Mouse (Mus musculus): ENCODE data around the gene Klk1b1. TPM values are rescaled to one million over a fixed set of nuclear protein-coding genes. Genes with fewer than 3 reads are reported as not detected.

Klk1b1 gene
- not detected for polyA plus RNA-seq (2014; fragmentation: Illumina TruSeq; extraction: RNeasy Lipid Tissue Mini Kit (QIAGEN cat#74804); ENCODE audit: low read depth, low replicate concordance)

GRCm38 (mm10) chr7:43966451-43966850 lies at the start of gene Klk1b1:
Gene Klk1b1, plus strand, starts transcription at chr7:43966751.

DNA sequence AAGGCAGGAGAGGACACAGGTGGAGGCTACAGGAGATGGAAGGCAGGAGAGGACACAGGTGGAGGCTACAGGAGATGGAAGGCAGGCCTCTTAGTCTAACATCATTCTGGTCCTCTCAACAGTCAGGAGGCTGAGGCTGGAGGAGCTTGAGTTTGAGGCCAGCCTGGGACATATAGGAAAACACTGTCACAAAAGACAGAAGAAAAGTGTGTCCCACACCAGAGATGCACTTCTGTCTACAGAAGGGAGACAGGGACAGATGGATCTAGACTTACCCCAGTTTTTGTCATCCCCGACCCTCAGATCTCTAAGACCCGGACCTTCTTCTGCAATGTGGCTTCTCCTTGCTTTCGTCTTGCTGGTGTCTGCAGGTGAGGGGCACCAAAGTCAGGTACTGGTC lies 33.1 kb upstream of the Klk1b1 start, which contains the start of gene Klk15:
Gene Klk15 (plus strand): TSS at position 301 of the 400 bp plus-strand sequence.

GRCm38 (mm10) chr7:43950364-43950763 lies 16.2 kb upstream of the Klk1b1 start, which contains the start of gene Klk1b8:
Gene Klk1b8, plus strand, starts transcription at chr7:43950664.

GRCm38 (mm10) chr7:43975761-43976160 lies 9.2 kb downstream of the Klk1b1 start, which contains the start of gene Klk1b9:
Gene Klk1b9, plus strand, starts transcription at chr7:43976061.

GRCm38 (mm10) chr7:43995577-43995976 lies 29.0 kb downstream of the Klk1b1 start, which contains the start of gene Klk1b11:
Gene Klk1b11, plus strand, starts transcription at chr7:43995877.

GRCm38 (mm10) chr7:44011868-44012267 lies 45.3 kb downstream of the Klk1b1 start, which contains the start of gene Klk1b26:
Gene Klk1b26, plus strand, starts transcription at chr7:44012168.

Other genes with a start within 250 kb of the Klk1b1 start
- not detected for gene Klk12, start 197.9 kb upstream of the Klk1b1 start, polyA plus RNA-seq (2014; fragmentation: Illumina TruSeq; extraction: RNeasy Lipid Tissue Mini Kit (QIAGEN cat#74804); ENCODE audit: low read depth, low replicate concordance)
- not detected for gene Klk11, start 192.1 kb upstream of the Klk1b1 start, polyA plus RNA-seq (2014; fragmentation: Illumina TruSeq; extraction: RNeasy Lipid Tissue Mini Kit (QIAGEN cat#74804); ENCODE audit: low read depth, low replicate concordance)
- not detected for gene Klk10, start 185.7 kb upstream of the Klk1b1 start, polyA plus RNA-seq (2014; fragmentation: Illumina TruSeq; extraction: RNeasy Lipid Tissue Mini Kit (QIAGEN cat#74804); ENCODE audit: low read depth, low replicate concordance)
- gene Klk9, start 174.9 kb upstream of the Klk1b1 start, polyA plus RNA-seq (2014; fragmentation: Illumina TruSeq; extraction: RNeasy Lipid Tissue Mini Kit (QIAGEN cat#74804); ENCODE audit: low read depth, low replicate concordance): not detected
- gene Klk8, start 169.2 kb upstream of the Klk1b1 start, polyA plus RNA-seq (2014; fragmentation: Illumina TruSeq; extraction: RNeasy Lipid Tissue Mini Kit (QIAGEN cat#74804); ENCODE audit: low read depth, low replicate concordance): not detected
- gene Klk7, start 155.5 kb upstream of the Klk1b1 start, polyA plus RNA-seq (2014; fragmentation: Illumina TruSeq; extraction: RNeasy Lipid Tissue Mini Kit (QIAGEN cat#74804); ENCODE audit: low read depth, low replicate concordance): not detected
- gene Klk6, start 142.3 kb upstream of the Klk1b1 start, polyA plus RNA-seq (2014; fragmentation: Illumina TruSeq; extraction: RNeasy Lipid Tissue Mini Kit (QIAGEN cat#74804); ENCODE audit: low read depth, low replicate concordance): not detected
- not detected for gene Klk5, start 124.8 kb upstream of the Klk1b1 start, polyA plus RNA-seq (2014; fragmentation: Illumina TruSeq; extraction: RNeasy Lipid Tissue Mini Kit (QIAGEN cat#74804); ENCODE audit: low read depth, low replicate concordance)
- not detected for gene Klk4, start 85.6 kb upstream of the Klk1b1 start, polyA plus RNA-seq (2014; fragmentation: Illumina TruSeq; extraction: RNeasy Lipid Tissue Mini Kit (QIAGEN cat#74804); ENCODE audit: low read depth, low replicate concordance)
- gene Klk15, start 33.0 kb upstream of the Klk1b1 start, polyA plus RNA-seq (2014; fragmentation: Illumina TruSeq; extraction: RNeasy Lipid Tissue Mini Kit (QIAGEN cat#74804); ENCODE audit: low read depth, low replicate concordance): not detected
- 120 TPM for gene Klk1b8, start 16.1 kb upstream of the Klk1b1 start, polyA plus RNA-seq (2014; fragmentation: Illumina TruSeq; extraction: RNeasy Lipid Tissue Mini Kit (QIAGEN cat#74804); ENCODE audit: low read depth, low replicate concordance)
- 11.7 TPM for gene Klk1b9, start 9.3 kb downstream of the Klk1b1 start, polyA plus RNA-seq (2014; fragmentation: Illumina TruSeq; extraction: RNeasy Lipid Tissue Mini Kit (QIAGEN cat#74804); ENCODE audit: low read depth, low replicate concordance)
- not detected for gene Klk1b11, start 29.1 kb downstream of the Klk1b1 start, polyA plus RNA-seq (2014; fragmentation: Illumina TruSeq; extraction: RNeasy Lipid Tissue Mini Kit (QIAGEN cat#74804); ENCODE audit: low read depth, low replicate concordance)
- 6.9 TPM for gene Klk1b26, start 45.4 kb downstream of the Klk1b1 start, polyA plus RNA-seq (2014; fragmentation: Illumina TruSeq; extraction: RNeasy Lipid Tissue Mini Kit (QIAGEN cat#74804); ENCODE audit: low read depth, low replicate concordance)
- 7.8 TPM for gene Klk1b27, start 85.5 kb downstream of the Klk1b1 start, polyA plus RNA-seq (2014; fragmentation: Illumina TruSeq; extraction: RNeasy Lipid Tissue Mini Kit (QIAGEN cat#74804); ENCODE audit: low read depth, low replicate concordance)
- 28.5 TPM for gene Klk1b21, start 135.6 kb downstream of the Klk1b1 start, polyA plus RNA-seq (2014; fragmentation: Illumina TruSeq; extraction: RNeasy Lipid Tissue Mini Kit (QIAGEN cat#74804); ENCODE audit: low read depth, low replicate concordance)
- gene Klk1b22, start 145.9 kb downstream of the Klk1b1 start, polyA plus RNA-seq (2014; fragmentation: Illumina TruSeq; extraction: RNeasy Lipid Tissue Mini Kit (QIAGEN cat#74804); ENCODE audit: low read depth, low replicate concordance): 6.4 TPM
- gene Klk1b16, start 170.0 kb downstream of the Klk1b1 start, polyA plus RNA-seq (2014; fragmentation: Illumina TruSeq; extraction: RNeasy Lipid Tissue Mini Kit (QIAGEN cat#74804); ENCODE audit: low read depth, low replicate concordance): 0.99 TPM
- gene Klk1b24, start 221.5 kb downstream of the Klk1b1 start, polyA plus RNA-seq (2014; fragmentation: Illumina TruSeq; extraction: RNeasy Lipid Tissue Mini Kit (QIAGEN cat#74804); ENCODE audit: low read depth, low replicate concordance): 10.9 TPM
- gene Klk1b3, start 231.4 kb downstream of the Klk1b1 start, polyA plus RNA-seq (2014; fragmentation: Illumina TruSeq; extraction: RNeasy Lipid Tissue Mini Kit (QIAGEN cat#74804); ENCODE audit: low read depth, low replicate concordance): 2.6 TPM
- not detected for gene Klk1b4, start 240.7 kb downstream of the Klk1b1 start, polyA plus RNA-seq (2014; fragmentation: Illumina TruSeq; extraction: RNeasy Lipid Tissue Mini Kit (QIAGEN cat#74804); ENCODE audit: low read depth, low replicate concordance)
- gene Klk1b5, start 249.2 kb downstream of the Klk1b1 start, polyA plus RNA-seq (2014; fragmentation: Illumina TruSeq; extraction: RNeasy Lipid Tissue Mini Kit (QIAGEN cat#74804); ENCODE audit: low read depth, low replicate concordance): 0.64 TPM

Data from testis, adult 10 weeks (tissue).